Mouse (Mus musculus) cerebellum, postnatal 14 days (tissue): ENCODE measurements around the gene Lsmem1.
"Not testable (repeated sequence)": the region's sequence is repeated elsewhere in the genome, so short reads cannot be mapped to it uniquely, and the experiment has no call there.

Experiments
- DNase-seq, 2 experiments: peaks; one replicate each; pipeline ENCODE4 v3.0.0; 2021; ENCODE audit warnings: mixed read lengths in 2 of 2

Lsmem1 gene

DNA sequence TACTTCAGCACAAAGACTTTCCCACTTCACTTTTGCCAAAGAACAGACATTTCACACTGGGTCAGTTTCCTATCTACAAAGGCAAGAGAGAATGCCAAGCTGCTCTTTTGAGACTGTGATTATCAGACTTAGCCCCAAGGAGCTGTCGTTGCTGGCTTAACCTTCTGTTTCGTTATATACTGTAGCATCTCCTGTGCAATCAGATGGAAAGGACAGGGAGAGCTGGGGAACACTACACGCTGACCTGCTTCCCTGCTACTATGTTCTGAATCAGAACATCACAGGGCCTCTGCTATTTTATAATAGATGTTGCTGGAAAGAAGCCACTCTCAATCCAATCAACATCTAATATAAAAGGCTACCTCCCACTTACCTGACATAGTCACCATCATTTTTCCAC, 9.8 kb upstream of the Lsmem1 start:
- no peak for DNase-seq

DNA sequence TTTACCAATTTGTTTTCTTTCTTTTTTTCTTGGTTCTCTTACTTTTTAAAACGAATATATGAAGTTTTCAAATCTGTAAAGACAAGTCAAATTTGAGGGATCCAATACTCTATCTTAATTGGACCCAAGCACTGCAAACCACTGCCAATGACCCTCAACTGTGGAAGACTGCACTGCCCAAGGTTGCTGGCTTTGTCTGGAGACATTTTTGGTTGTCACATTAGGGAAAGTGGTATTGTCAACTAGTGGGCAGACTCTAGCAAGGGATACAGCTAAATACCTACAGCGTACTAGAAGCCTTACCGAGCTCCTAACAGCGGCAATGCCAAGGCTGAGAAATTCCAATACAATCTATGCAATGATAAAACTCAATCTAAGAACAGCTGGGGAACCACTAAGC, 8.6 kb upstream of the Lsmem1 start:
- DNase-seq, result no peak

DNA sequence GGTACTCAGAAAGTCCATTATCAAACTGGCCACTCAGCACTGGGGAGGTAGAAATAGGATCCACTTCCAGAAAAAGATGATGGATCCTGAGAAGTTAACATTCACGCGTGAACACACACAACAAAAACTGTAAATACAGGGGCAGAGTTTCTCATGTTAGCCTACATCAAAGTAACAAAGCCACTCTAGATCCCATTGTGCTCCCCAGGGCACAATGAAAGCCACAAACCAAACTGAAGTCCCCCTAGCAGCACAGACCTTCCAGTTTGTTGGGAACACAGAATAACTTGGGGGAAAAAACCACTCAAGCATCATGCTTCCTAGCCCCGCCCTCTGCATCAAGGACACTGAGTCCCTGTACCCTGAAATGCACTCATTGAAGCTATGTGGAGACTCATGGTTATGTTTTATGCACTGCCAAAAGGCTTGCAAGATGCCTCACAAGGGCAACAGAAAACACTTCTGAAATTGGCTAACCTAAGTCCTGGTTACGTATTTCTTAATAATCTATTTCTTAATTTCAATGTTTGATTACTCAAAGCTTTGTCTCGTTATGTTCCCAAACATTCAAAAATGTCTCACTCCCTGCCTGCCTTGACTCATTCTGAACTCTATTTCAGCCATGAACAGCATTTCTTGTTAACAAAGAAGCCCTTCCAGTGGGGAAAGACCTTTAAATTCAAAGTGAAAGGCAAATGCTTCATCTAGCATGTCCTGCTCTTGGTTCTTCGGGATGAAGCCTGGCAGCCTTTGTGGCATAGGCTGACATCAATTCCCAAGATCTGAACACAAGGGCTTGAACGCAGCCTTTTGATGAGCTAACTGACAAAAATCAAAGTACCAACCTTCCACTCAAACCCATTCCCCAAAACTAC, 3.1 kb upstream of the Lsmem1 start:
- no peak for DNase-seq

DNA sequence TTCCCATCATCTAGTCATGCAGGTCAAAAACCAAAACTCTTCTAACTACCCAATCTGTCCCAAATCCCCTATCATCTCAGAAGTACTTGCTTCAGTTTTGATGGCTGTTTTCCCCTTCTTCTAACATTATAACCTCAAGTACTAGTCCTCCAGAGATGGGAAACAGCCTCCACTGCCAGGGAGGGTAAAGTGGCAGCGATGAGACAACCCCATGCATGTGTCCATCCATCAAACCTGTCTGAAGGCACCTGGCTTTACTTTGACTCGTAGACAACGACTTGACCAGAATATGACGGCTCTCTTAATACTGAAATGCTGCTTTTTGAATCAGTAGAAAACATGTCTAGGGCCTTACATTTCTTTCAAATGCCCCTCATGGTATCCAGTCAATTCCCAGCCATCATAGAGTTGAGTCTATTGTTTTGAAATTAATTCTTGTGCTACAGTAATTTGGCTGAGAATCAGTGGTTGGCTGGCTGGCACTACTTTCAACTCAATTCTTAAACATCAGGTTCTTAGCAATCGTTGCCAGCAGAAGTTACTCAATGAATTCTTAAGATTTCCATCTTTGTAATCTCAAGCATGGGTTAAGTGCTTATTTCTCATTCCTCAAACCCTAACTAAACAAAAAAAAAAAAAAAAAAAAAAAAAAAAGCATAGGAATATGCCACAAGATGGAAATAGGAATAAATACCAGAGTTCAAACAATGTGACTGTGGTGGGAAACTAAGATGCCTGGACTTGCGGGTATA, 1.4 kb upstream of the Lsmem1 start:
- no peak for DNase-seq

DNA sequence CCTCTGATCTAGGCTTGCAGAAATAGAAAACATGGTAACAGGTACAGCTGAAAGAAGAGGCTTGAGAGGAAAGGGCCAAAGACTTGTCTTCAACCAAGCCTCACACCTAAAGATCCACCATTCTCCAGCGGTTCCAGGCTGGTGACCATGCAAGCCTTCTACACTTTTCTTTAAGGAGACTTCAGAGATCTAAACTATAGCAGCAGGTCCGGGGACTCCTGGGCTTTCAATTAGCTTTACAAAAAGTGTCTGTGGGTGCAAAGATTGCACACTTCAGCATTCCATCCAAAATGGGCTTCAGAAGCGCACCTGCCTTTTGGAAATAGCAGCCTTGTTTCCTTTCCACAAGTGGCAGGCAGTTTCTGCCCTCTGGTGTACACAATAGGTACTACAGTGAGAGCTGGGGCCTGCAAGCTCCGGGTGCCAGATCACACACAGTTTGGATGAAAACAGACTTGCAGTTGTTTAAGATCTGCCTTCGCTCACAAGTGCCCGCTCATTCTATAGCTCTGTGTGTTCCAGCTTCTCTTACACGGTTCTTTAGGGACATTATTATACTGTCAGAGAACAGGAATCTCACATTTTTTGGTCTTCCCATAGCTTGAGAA, 609 bp upstream of the Lsmem1 start:
- peak; percentile 78 to 79 for DNase-seq

DNA sequence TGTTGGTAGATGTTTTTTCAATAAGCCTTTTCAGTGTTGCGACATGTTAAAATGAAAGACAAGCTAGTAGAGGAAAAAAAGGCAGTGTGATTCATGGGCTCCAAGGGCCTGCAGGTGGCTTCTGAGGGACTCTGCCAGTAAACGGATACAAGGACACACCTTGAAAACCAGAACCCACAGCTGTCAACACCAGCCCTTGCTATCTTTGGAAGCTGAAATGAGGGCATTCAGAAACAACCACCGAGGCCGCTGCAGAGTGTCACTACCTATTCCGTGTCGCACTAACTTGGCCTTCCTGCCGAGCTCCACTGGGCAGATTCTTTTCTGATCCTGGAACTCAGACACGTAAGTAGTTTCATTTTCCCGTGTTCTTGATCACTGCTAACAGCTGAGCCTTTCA, 863 bp downstream of the Lsmem1 start:
- no peak for DNase-seq

DNA sequence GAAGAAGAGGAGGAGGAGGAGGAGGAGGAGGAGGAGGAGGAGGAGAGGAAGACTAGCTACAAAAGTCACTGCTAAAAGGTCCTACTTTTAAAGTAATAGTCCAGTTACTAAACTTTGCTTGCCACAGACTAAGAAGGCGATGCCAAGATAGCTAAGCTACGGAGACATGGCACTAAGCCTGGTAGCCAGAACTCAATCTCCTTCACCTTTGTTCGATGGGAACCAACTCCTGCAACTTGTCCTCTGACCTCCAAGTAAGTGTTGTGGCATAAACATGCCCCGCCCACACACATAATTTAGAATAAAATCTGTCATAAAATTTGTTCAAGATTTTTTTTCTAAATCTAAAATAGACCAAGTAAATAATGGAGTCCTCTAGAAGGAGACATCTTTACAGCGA, 1.3 kb downstream of the Lsmem1 start:
- DNase-seq, result no peak

DNA sequence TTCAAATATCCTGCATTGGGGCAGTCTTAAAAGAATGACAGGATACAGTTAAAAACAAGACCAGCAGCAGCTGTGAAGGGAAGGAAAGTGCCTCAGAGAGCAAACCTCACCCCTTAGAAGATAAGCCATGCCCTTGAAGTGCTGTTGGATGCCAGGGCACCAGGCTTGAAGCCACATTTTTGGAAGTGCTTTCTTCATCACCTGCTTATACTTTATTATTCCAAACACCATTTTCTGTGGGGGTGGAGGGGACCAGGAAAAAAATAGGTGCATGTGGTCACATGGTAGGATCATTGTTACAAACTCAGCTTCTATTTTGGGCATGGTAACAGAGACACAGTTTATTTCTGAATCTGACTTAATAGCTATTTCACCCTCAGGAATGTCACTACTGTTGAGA, 1.8 kb downstream of the Lsmem1 start:
- DNase-seq, result no peak

DNA sequence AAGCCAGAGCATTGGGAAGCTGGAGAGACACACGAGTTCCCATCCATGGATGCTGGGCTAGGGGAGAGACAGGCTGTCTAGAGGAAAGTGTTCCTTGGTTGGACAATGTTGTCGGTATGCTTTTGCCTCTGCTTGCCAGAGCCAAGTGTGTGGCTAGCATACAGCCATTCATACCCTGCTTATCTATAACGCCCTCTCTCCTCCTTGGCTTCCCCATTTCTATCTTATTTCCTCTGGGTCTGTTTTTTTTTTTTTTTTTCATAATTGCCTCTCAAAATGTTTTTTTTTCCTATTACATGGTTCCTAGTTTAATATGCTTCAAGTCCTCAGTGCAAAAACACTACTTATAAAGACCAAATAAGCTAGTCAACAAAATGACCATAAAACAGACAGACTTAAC, 13.8 kb downstream of the Lsmem1 start:
- no peak for DNase-seq

DNA sequence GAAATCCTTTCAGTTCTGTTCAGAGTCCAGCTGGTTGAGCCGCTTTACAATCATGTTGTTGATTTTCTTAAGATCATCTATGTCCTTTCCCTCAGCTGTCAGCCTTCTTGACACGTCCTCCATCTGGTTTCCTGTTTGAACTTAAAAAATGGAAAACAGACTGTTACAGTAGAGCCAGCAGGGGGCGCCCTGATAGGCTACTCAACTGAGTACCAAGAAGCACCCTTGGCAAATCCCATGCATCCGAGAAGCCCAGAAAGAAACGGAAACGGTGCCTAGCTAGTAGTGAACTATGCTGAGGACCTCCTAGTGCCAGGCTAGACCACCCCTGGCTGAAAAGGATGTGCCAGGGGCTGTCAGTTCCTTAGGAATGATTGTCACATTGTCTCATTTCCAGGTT, 22.2 kb downstream of the Lsmem1 start:
- DNase-seq, result peak; percentile 28 to 42

DNA sequence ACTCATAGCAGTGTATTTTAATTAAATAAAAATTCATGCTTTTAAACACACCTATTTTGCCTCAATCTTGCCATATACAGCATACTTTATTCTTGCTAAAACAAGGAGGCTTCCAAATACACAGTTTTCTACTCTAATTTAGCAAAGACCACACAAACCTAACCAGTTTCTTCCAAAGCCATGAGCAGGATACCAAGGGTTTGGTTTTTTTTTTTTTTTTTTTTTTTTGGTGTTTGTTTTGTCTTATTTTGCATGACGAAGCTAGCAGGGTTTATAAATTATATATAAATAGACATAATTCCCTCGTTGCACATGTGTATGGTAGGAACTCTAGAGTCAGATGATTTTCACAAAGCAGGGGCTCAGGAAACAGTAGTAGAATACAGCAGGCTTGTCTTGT, 23.1 kb downstream of the Lsmem1 start:
- no peak for DNase-seq

DNA sequence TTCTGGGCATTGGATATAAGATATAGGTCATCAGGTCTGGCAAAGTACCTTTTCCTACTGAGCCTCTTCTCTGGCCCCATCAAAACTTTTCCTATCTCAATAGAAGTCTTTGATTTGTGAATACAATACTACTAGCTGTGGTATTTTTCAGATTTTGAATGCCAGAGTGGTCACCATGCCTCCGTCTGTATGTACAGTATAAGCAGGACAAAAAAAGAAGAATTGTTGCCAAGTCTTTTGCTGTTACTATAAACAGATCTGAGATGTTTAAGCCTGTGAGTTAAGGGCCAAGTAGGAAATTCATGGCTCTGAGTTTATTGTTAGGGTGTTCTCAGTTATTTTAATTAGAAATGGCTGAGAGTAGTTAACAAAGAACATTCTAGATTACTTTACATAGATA, 24.1 kb downstream of the Lsmem1 start:
- not testable (repeated sequence) for DNase-seq

DNA sequence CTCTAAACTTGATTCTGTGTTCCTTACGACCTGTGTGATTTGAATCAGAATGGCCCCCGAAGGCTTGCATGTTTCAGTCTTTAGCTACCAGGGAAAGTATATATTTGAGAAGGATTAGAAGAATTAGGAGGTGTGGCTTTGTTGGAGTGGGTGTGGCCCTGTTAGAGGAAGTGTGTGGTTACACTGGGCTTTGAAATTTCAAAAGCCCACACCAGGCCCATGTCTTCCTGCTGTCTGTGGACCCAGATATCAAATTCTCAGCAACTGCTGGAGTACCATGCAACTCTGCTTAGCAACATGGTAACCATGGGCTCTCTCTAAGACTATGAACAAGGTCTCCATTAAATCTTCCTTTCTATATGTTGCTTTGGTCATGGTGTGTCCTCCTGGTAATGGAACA, 27.7 kb downstream of the Lsmem1 start:
- no peak for DNase-seq

DNA sequence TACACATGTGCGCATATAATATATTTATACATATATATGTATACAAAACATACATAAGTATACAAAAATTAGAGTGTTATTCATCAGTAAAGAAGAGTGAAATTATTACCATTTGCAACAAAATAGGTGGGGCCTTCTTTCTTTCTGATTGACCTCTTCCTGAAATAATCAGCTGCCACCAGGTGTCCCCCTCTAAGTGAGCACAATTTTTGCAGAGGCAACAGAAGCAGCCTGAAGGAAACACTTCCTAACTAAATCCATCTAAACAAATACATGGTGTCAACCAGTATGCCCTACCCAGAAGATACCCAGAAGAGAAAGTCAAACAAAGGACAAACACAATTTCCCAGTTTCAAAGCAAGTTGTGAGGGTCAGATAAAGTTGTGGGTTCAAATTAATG, 29.6 kb downstream of the Lsmem1 start:
- no peak for DNase-seq

DNA sequence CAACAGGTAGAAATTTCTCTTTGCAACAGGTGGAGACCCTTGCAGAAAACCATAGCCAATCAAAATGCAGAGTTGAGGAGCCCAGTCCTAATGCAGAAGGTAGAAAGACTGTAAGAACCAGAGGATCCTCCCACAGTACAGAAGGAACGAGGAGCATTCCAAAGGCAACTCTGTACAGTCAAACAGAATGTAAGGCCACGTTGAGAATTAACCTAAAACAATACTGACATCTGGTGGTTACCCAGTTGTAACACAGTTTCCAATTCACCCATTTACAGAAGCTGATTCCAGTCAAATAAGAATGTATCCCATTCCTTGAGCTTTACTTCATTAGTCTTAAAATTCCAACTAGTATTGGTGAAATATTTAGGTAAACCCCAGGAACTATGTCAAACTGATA, 34.7 kb downstream of the Lsmem1 start:
- DNase-seq, result peak; percentile 3 to 47

DNA sequence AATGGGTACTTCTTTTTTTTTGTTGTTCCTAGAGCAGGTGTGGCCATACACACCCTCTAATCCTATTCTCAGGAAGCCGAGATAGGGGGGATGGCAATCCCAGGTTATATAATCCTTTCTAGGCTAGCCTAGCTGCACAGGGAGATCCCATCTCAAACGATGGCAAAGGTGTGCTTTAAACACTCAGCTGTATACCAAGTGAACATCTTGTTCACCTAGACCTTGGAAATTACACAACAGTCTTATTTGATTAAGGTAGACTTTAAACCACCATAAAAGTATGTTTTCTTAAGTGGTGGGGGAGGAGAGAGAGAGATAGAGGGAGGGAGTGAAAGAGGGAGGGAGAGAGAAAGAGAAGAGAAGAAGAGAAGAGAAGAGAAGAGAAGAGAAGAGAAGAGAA, 38.5 kb downstream of the Lsmem1 start:
- DNase-seq, result no peak

DNA sequence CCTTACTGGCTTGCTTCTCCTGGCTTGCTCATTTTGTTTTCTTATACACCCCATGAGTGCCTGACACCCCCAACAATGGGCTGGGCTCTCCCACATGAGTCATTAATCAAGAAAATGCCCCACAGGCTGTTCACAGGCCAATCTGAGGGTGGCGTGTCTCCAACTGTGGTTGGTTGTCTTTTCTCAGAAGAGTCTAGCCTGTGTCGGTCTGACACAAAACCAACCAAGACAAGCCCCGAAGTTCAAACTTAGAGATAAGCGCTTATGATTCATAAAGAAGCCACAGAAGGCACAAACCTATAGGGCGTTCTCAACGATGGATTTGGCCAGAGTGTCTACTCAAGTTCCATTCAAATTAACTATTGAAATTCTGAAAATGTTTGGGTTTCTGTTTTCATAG, 45.1 kb downstream of the Lsmem1 start:
- DNase-seq, result no peak

DNA sequence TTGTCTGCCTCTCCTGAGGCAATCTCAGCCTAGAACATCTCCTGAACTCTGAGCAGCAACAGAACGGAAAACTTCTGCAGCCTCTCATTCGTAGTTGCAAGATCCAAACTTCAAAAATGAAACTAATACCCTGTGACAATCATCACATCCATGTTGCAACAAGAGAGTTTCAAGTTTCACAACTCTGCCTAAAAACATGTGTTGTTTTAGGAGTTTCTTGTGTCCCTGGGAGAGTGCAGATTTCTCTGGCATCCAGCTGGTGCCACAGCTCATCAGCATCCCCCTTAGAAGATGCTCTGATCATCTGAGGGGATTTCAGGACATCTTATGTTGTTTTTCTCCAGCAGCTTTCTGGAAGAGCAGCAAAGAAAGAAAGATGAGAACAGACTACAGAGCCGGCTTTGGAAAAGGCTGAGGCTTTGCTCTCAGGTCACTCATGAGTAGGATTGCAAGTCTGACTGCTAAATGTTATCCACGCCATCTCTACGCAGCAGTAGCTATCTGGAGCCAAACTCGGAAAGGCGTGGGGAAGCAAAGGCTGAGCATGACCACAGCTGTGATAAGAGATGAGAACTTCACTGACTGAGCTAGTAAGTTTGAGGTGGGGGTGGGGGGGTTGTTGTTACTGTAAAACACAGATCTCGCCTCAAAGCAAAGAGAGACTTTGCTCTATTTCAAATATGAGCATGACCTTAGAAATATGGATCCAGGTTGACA, 46.8 kb downstream of the Lsmem1 start:
- DNase-seq, result no peak

DNA sequence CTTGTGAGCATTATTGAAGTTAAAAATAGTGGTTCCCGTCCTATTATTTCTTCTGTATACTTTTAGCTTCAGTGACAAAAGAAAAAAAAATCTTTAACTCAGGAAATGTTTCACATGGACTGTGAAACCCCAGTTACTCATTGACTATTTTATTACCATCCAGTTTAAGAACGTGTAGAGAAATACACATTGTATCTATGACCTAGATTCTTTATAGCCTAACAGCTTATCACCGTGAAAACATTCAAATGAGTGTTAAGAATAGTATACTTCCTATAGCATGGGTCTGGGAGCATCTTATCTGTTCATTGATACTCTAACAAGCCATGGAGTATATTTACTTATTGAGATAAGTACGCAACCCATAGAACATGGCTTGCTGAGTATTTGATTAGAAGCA, 52.0 kb downstream of the Lsmem1 start:
- DNase-seq, result no peak

DNA sequence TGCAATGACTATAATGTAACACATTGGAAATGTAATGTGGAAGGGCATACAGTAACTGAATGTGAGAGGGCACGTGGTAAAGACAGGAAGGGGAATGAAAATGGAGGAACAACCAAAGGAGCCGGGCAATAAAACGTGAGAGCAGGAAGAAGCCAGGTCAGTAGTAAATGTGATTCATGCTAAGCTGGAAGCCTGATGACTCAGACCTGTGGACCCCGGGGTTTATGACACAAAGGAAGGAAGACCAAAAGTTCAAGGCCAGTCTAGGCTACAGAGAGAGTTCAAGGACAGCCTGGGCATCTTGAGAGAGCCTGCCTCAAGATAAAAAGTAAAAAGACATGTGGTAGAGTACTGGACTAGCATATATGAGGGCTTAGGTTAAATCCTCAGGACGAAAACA, 52.8 kb downstream of the Lsmem1 start:
- DNase-seq, result no peak

DNA sequence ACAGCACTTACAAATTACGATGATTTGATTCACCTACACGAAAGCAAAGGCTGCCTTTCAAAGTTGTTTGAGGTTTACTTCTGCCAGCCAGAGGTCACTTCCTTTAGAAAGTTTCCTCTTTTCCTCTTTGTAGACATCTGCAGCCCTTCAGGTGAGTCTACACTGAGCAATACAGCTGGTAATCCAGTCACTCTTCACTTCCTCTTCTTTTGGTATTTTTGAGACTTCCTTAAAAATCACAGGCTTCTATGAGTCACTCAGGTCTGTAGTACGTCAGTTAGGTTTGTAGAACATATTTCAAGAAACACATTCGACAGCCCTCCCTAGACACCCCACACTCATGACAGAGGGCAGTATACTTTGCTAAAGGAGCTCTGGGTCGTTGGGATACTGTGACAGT, 58.6 kb downstream of the Lsmem1 start:
- DNase-seq, result no peak

DNA sequence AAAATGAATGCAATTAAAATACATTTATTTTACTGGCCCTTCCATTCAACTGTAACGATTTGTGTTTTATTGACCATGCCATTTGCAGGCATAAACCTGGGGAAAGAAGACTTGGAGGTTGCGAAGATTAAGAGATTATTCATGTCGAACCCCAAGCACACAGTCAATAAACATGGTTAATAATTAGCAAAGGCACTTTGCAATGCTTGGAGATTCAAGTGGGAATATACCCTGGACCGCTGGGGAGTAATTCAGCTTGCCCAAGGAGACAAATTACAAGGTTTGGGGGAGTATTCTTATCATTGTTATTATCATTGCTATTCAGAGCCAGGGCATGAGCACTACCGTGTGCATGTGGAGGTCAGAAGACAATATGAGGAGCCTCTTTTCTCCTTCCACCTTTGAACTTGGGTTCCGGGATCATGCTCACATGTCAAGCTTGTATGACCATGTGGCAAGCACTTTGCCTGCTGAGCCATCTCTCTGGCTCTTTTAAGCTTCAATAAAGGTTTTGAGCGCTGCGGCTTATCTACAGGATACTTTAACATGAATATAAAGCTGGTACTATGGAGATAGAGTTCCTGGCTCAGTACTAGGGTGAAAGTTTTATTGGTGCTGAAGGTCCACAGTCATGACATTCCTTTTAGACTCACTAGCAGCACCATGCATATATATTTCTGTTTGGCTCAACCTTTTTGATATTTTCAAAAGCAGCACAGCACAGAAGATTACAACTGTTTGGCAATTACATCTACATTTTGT, 59.6 kb downstream of the Lsmem1 start:
- no peak for DNase-seq

DNA sequence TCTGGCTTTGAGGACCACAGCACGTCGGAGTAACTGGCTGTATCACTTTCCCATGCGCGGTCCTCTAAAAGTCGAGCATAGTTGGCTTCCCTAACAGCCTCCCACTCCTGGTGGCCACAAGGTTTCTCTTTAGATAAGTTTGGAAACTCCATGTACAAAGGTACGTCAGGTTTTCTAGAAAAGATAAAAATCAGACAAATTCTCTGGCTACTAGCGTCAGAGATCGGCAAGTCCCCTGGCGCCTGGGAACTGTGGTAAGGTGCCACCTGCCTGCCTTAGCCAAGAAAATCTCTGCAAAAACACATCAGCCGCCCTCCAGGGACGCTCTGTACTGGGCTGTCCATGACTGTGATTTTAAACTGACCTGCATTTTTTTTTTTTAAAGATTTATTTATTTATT, 64.8 kb downstream of the Lsmem1 start:
- DNase-seq, result peak in 1 of 2 experiments; percentile 7
